Mouse (Mus musculus) midbrain, embryonic 14.5 days (tissue): ENCODE measurements around the gene Mcl1. TPM values are rescaled to one million over a fixed set of nuclear protein-coding genes. Genes with fewer than 3 reads are reported as not detected.
"Not testable (repeated sequence)": the region's sequence is repeated elsewhere in the genome, so short reads cannot be mapped to it uniquely, and the experiment has no call there.

Experiments used
- ATAC-seq: fragments of 200-750 bp; cut with Nextera tagmentation; 2 replicates; pipeline ENCODE4 v1.8.0; 2017; ENCODE audit warnings: moderate number of reproducible peaks, moderate library complexity; ENCODE audit not compliant: low FRiP score, low TSS enrichment
- DNase-seq: peaks from one replicate; pipeline ENCODE4 v3.0.0-alpha.2; 2015
- H3K27ac ChIP-seq: fragments of 300-500 bp; sonication (generic); replicated peaks from 2 replicates; pipeline ENCODE4 v1.5.1; 2014; ENCODE audit warnings: mild to moderate bottlenecking, low read depth, low read length, moderate library complexity
- H3K27me3 ChIP-seq: fragments of 300-500 bp; sonication (generic); 2 replicates; pipeline ENCODE4 v1.6.1; 2014; ENCODE audit warnings: low read length, control low read depth, mixed read lengths; ENCODE audit not compliant: control insufficient read depth, insufficient read depth
- H3K36me3 ChIP-seq: fragments of 300-500 bp; sonication (generic); 2 replicates; pipeline ENCODE4 v1.6.1; 2014; ENCODE audit warnings: low read length, control low read depth; ENCODE audit not compliant: control insufficient read depth, insufficient read depth
- H3K4me1 ChIP-seq: fragments of 300-500 bp; sonication (generic); 2 replicates; pipeline ENCODE4 v1.6.1; 2014; ENCODE audit warnings: mild to moderate bottlenecking, antibody characterized with exemption, low read length, control low read depth; ENCODE audit not compliant: control insufficient read depth, insufficient read depth
- H3K4me2 ChIP-seq: fragments of 300-500 bp; sonication (generic); 2 replicates; pipeline ENCODE4 v1.6.1; 2014; ENCODE audit warnings: mild to moderate bottlenecking, low read length, moderate library complexity
- H3K4me3 ChIP-seq: fragments of 300-500 bp; sonication (generic); replicated peaks from 2 replicates; pipeline ENCODE4 v1.5.1; 2014; ENCODE audit warnings: low read depth, low read length
- H3K9ac ChIP-seq: fragments of 300-500 bp; sonication (generic); replicated peaks from 2 replicates; pipeline ENCODE4 v1.6.1; 2014; ENCODE audit warnings: mild to moderate bottlenecking, low read length, moderate library complexity
- H3K9me3 ChIP-seq: fragments of 300-500 bp; sonication (generic); 2 replicates; pipeline ENCODE4 v1.6.1; 2016; ENCODE audit warnings: low read length, control low read depth, mixed read lengths; ENCODE audit not compliant: control insufficient read depth
- WGBS: fragments of 180-500 bp; shearing (Covaris S2); extraction: QIAGEN DNeasy Blood & Tissue Kit; methylation state at CpG from one replicate; pipeline ENCODE4 v1.1.7; 2014; 5-methylcytosine and 5-hydroxymethylcytosine counted together
- polyA plus RNA-seq: library from polyadenylated mRNA; unstranded; fragments of >200 nt; fragmentation: Nextera tagmentation; extraction: Ambion mirVana; gene quantifications from 2 replicates; pipeline ENCODE4 v1.2.1, GENCODE M21; 2014

Gene Mcl1
- polyA plus RNA-seq, 1 experiment from 2014 or later: 65.7 TPM

DNA sequence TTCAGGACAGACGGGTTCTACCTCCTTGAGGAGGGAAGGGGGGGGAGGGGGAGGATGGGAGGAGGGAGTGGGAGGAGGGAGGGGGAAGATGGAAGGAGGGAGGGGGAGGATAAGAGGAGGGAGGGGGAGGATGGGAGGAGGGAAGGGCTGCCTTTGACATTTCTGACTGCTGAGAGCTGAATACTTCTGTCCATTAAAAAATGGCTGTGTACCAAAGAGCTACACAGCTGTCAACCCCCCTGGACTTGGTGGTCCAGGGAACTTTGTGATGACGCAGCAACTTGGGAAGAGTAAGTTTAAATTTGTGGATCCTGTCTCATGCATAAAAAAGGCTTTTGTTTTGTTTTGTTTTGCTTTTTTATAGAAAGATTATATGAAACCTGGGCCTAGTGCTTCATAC lies 31.4 kb downstream of the Mcl1 start:
- Histone ChIP-seq H3K9ac (no peak overlapping the region), H3K4me3 (no peak overlapping the region), H3K9me3 (no peaks in the 10 kb centered on the region), H3K4me2 (no peak overlapping the region), H3K27ac (no peak overlapping the region), H3K36me3 (no peaks in the 10 kb centered on the region), H3K4me1 (peaks cover 11% of the 10 kb centered on the region; the same call in 1 of the 2 replicates), H3K27me3 (no peaks in the 10 kb centered on the region)
- whole genome bisulfite sequencing: 44% methylated on average over 2 of the region's 2 CpGs
- ATAC-seq (no peak), DNase-seq (no peak)

DNA sequence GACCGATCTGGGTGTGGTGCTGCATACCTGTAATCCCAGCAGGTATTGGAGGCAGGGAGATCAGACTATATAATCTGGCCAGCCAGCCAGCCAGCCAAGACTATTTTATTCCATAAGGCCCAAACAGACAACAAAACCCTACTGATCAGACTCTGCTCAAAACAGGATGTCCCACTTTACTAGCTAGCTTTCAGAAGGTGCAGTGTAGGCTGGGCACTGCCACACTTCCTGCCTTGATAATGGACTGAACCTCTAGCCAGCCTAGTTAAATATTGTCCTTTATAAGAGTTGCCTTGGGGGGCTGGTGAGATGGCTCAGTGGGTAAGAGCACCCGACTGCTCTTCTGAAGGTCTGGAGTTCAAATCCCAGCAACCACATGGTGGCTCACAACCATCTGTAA lies 32.0 kb downstream of the Mcl1 start:
- not testable (repeated sequence) for H3K4me2 ChIP-seq

GRCm38 (mm10) chr3:95692677-95693076 lies 34.1 kb downstream of the Mcl1 start:
- WGBS: 88% methylated on average over 6 of the region's 6 CpGs
- Histone ChIP-seq H3K4me2 (no peak overlapping the region), H3K27me3 (no peaks in the 10 kb centered on the region), H3K9ac (no peak overlapping the region), H3K27ac (no peak overlapping the region), H3K9me3 (no peaks in the 10 kb centered on the region), H3K4me1 (peaks cover 4% of the 10 kb centered on the region; the same call in 1 of the 2 replicates), H3K4me3 (no peak overlapping the region), H3K36me3 (no peaks in the 10 kb centered on the region)
- no peak for DNase-seq
- ATAC-seq: no peak

More for the DNA sequence above, 32.0 kb downstream of the Mcl1 start:
- not testable (repeated sequence) for H3K9ac ChIP-seq, H3K4me3 ChIP-seq, H3K27me3 ChIP-seq, ATAC-seq, H3K27ac ChIP-seq, H3K9me3 ChIP-seq, H3K36me3 ChIP-seq, DNase-seq
- WGBS: 98% methylated on average over 2 of the region's 2 CpGs
- H3K4me1 ChIP-seq: peaks cover 11% of the 10 kb centered on the region; the same call in 1 of the 2 replicates

GRCm38 (mm10) chr3:95693821-95694807 lies 35.5 kb downstream of the Mcl1 start:
- no peaks in the 10 kb centered on the region for H3K4me1 ChIP-seq
- ATAC-seq (no peak), DNase-seq (no peak)
- WGBS: 60% methylated on average over 11 of the region's 11 CpGs
- H3K9me3 ChIP-seq: no peaks in the 10 kb centered on the region
- H3K36me3 ChIP-seq: no peaks in the 10 kb centered on the region
- H3K27me3 ChIP-seq: no peaks in the 10 kb centered on the region
- H3K4me2 ChIP-seq: no peak overlapping the region
- no peak overlapping the region for H3K27ac ChIP-seq
- H3K9ac ChIP-seq: no peak overlapping the region
- no peak overlapping the region for H3K4me3 ChIP-seq

GRCm38 (mm10) chr3:95694808-95695703 lies 36.5 kb downstream of the Mcl1 start:
- Histone ChIP-seq H3K27me3 (no peaks in the 10 kb centered on the region), H3K4me1 (no peaks in the 10 kb centered on the region), H3K9ac (no peak overlapping the region), H3K9me3 (no peaks in the 10 kb centered on the region), H3K27ac (no peak overlapping the region), H3K36me3 (no peaks in the 10 kb centered on the region), H3K4me2 (no peak overlapping the region), H3K4me3 (no peak overlapping the region)
- WGBS: 92% methylated on average over 11 of the region's 11 CpGs
- no peak for ATAC-seq
- no peak for DNase-seq

DNA sequence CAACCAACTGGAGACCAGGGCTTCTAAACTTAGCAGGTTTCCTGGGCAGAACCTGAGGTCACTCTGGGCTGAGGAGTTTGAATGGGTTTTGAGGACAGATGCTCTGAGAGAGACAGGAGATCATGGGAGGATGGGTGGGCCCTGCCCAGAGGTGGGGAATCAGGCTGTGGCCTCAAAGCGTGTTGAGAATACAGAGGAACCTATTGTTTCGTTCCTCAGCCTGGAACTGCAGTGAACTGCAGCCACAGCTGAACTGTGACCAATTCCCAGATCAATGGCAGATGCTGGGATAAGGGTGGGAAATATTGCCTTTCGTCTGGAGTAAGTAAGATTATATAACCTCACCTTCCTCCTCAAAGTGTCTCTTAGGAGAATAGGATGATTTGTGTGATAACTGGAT lies 37.2 kb downstream of the Mcl1 start:
- Histone ChIP-seq H3K4me3 (no peak overlapping the region), H3K27ac (no peak overlapping the region), H3K27me3 (no peaks in the 10 kb centered on the region), H3K36me3 (no peaks in the 10 kb centered on the region), H3K9ac (no peak overlapping the region), H3K4me1 (no peaks in the 10 kb centered on the region), H3K4me2 (no peak overlapping the region), H3K9me3 (no peaks in the 10 kb centered on the region)
- ATAC-seq (no peak), DNase-seq (no peak)
- WGBS: 25% methylated on average over 3 of the region's 3 CpGs

DNA sequence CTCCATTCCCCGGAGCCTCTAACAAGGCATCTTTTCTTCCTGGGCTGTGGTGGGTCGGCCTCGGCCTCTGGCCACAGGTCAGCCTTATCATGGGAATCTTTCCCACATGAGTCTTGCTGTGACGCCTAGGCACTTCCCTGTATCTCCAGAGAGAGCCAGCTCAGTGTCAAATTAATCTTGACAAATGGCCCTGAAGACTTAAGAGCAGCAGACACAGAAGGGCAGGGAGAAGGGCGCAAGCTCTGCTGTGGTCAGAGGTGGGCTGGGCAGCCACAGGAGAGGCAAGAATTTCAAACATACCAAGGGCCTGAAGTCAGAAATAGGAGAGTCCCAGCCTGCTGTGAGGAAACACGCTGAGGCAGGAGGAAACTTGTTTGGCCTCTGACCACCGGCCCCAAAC lies 37.8 kb downstream of the Mcl1 start:
- no peak overlapping the region for H3K9ac ChIP-seq
- 33% methylated on average over 7 of the region's 7 CpGs for WGBS
- no peaks in the 10 kb centered on the region for H3K4me1 ChIP-seq
- H3K27ac ChIP-seq: no peak overlapping the region
- H3K27me3 ChIP-seq: no peaks in the 10 kb centered on the region
- DNase-seq (no peak), ATAC-seq (no peak)
- no peak overlapping the region for H3K4me2 ChIP-seq
- no peaks in the 10 kb centered on the region for H3K36me3 ChIP-seq
- no peak overlapping the region for H3K4me3 ChIP-seq
- no peaks in the 10 kb centered on the region for H3K9me3 ChIP-seq

DNA sequence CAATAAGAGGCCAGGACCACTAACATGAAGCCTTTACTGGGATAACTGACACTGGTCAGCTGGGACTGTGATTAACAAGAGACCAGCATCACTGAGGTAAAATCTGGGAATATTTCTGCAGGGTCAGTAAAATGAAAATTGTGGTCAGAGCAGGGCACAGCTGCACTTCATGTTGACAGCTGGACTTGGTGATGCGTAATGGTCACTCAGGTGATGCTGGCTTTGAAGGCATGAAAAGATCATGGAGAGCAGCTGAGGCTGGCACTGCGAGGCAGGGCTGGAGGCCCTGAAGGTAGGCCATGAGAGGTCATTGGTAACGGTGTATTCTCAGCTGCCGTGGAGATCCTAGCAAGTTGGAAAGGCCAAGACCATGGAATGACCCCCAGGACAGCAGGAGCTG lies 39.7 kb downstream of the Mcl1 start:
- ATAC-seq (no peak), DNase-seq (no peak)
- no peak overlapping the region for H3K27ac ChIP-seq
- H3K4me2 ChIP-seq: no peak overlapping the region
- H3K36me3 ChIP-seq: no peaks in the 10 kb centered on the region
- H3K9me3 ChIP-seq: no peaks in the 10 kb centered on the region
- H3K4me1 ChIP-seq: peaks cover 6% of the 10 kb centered on the region; the same call in 1 of the 2 replicates
- WGBS: 95% methylated on average over 4 of the region's 4 CpGs
- H3K27me3 ChIP-seq: no peaks in the 10 kb centered on the region
- H3K4me3 ChIP-seq: no peak overlapping the region
- no peak overlapping the region for H3K9ac ChIP-seq
